Mouse (Mus musculus) induced T-regulatory cell, adult 2 months (primary cell): ENCODE results near the gene H2-DMb1.

Source experiments
- DNase-seq: peaks from one replicate; pipeline ENCODE4 v3.0.0-alpha.2; 2012; ENCODE audit warnings: low read depth

The H2-DMb1 gene

GRCm38 (mm10) chr17:34152923-34153322, at the start of gene H2-DMb1:
H2-DMb1 (plus strand) TSS chr17:34153072.
- peak; percentile 81 for DNase-seq

- peak; percentile 80 for DNase-seq
Measured at GRCm38 (mm10) chr17:34104804-34105203, 48.1 kb upstream of the H2-DMb1 start.

- DNase-seq: no peak
Measured at GRCm38 (mm10) chr17:34106555-34106954, 46.3 kb upstream of the H2-DMb1 start.

GRCm38 (mm10) chr17:34107109-34107867, 45.6 kb upstream of the H2-DMb1 start:
- DNase-seq: peak; percentile 56

GRCm38 (mm10) chr17:34108460-34108859, 44.4 kb upstream of the H2-DMb1 start:
- DNase-seq: peak; percentile 27

- peak; percentile 66 for DNase-seq
Measured at GRCm38 (mm10) chr17:34109038-34109805, 43.6 kb upstream of the H2-DMb1 start.

GRCm38 (mm10) chr17:34109806-34110195, 43.1 kb upstream of the H2-DMb1 start:
- DNase-seq: peak; percentile 54

GRCm38 (mm10) chr17:34110309-34110708, 42.6 kb upstream of the H2-DMb1 start:
- no peak for DNase-seq

GRCm38 (mm10) chr17:34114114-34114513, 38.8 kb upstream of the H2-DMb1 start:
- DNase-seq: no peak

GRCm38 (mm10) chr17:34116736-34117370, 36.0 kb upstream of the H2-DMb1 start:
- no peak for DNase-seq

GRCm38 (mm10) chr17:34117421-34118112, 35.3 kb upstream of the H2-DMb1 start:
- peak; percentile 80 for DNase-seq

- DNase-seq: peak; percentile 75
Measured at GRCm38 (mm10) chr17:34118113-34118872, 34.6 kb upstream of the H2-DMb1 start.

GRCm38 (mm10) chr17:34118873-34119248, 34.0 kb upstream of the H2-DMb1 start:
- no peak for DNase-seq

- DNase-seq: peak; percentile 99
Measured at GRCm38 (mm10) chr17:34119249-34120179, 33.4 kb upstream of the H2-DMb1 start, which contains the start of gene H2-DMa. H2-DMa (plus strand) TSS chr17:34119541.

- peak; percentile 86 for DNase-seq
Measured at GRCm38 (mm10) chr17:34120180-34120723, 32.6 kb upstream of the H2-DMb1 start.

- DNase-seq: peak; percentile 91
Measured at GRCm38 (mm10) chr17:34120814-34121171, 32.1 kb upstream of the H2-DMb1 start.

- peak; percentile 80 for DNase-seq
Measured at GRCm38 (mm10) chr17:34121172-34121878, 31.5 kb upstream of the H2-DMb1 start.

- DNase-seq: no peak
Measured at GRCm38 (mm10) chr17:34121879-34122187, 31.0 kb upstream of the H2-DMb1 start.

- DNase-seq: peak; percentile 98
Measured at GRCm38 (mm10) chr17:34122188-34122984, 30.5 kb upstream of the H2-DMb1 start, which contains the start of gene Brd2. Brd2 (minus strand) TSS chr17:34122634.
